Mouse (Mus musculus): ENCODE results near the gene Grip1.

Gene Grip1

DNA sequence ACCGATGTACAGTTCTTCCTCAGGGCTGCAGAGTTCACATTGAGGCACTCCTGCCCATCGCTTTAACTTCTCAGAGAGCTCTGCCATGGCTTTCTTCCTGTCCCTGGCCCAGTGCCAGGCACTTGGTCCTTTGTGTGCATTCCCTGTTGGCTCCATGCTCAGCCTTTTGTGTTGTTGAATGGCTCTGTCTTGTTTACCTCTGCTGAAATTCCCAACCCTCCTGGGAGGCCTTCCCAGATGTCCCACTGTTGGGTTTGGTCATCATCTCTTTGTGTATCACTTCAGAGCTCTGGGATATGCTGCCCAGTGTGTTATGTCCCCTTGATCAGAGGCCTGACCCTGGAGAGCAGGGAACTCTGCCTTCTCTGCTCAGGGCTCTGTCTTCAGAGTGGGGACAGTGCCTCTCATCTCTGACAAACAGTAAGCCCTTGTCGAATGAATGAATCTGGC lies 230.8 kb downstream of the Grip1 start:
- DNase-seq, result no peak

DNA sequence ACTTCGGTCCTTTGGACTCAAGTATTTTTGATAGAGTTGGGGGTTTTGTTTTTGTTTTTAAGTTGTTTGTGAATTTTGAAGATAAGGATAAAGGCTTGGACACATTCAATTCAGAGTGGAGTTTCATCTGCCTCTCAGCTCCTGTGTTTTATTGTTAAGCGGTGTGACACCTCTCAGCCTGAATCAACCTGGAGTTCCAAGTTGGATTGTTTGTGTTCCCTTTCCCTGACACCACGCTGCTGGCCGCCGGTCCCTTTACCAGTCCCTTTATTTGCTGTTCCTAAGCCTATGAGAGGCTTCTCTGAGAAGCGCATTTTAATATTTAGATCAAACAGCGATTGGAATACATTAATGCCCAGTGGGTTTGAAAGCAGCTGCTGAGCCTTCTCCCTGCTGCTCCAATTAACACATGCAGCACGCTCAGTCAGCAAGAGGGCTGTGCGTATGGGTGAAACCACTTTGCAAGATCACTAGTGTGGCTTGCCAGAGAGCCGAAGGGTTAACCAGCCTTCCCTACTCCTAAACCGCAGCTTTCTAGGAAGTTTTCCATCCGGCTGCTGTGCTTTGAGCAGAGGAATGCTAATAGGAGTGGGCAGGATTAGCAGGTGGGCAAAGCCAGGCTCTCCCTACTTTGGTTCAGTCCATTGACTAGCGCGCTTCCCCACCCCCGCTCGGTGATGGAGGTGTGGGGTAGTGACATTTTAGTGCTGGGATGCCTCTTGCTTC lies 237.9 kb downstream of the Grip1 start:
- no peak for DNase-seq

DNA sequence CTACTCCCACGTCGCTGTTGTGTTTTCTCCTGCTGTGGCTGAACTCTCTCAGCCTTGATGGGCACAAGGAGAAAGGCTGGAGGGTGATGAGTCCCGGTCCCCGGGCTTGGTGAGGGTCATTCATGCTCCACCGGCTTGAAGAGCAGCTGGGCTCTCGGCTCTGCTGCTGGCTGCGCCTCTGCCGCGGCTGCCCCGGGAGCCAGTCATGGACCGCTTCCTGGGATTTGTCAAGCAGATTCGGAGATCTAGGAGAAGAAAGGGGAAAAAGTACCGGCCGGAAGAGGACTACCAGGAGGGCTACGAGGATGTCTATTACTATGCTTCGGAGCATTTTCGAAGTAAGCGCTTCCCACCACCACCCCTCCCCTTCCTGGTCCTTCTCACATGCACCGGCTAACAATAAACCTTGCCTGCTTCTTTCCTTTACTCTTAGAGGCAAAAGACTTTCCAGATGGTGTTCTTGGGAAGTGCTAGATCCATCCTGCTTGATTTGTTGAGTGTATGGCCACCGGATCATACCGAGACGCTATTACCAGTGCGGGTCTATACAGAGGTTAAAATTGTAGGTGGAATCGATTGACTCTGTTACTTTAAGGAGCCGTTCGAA lies 238.8 kb downstream of the Grip1 start:
- no peak for DNase-seq

DNA sequence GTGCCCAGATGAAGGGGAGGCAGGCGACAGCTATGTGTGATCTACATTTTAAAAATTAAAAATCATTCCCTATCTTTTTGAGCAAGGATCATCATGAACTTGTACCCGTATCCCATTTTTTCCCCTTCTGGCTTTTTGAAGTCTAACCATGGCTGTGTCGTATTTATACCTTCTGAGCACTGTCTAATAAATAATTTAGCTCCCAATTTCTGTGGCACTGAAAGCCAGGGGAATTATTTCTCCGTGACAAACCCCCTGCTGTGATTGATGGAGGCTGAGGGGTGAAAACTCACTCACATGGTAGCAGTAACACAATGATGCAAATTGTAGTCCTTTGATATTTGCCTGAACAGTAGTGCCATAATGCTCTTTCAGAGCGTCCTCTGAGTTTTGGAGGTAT lies 239.8 kb downstream of the Grip1 start:
- DNase-seq, result no peak

- DNase-seq, result no peak
Measured at GRCm38 (mm10) chr10:119697257-119697798, 243.7 kb downstream of the Grip1 start.

GRCm38 (mm10) chr10:119705348-119705747 lies 251.7 kb downstream of the Grip1 start:
- peak; percentile 34 for DNase-seq

GRCm38 (mm10) chr10:119706281-119706680 lies 252.7 kb downstream of the Grip1 start:
- no peak for DNase-seq

GRCm38 (mm10) chr10:119706983-119707382 lies 253.4 kb downstream of the Grip1 start:
- DNase-seq, result no peak

DNA sequence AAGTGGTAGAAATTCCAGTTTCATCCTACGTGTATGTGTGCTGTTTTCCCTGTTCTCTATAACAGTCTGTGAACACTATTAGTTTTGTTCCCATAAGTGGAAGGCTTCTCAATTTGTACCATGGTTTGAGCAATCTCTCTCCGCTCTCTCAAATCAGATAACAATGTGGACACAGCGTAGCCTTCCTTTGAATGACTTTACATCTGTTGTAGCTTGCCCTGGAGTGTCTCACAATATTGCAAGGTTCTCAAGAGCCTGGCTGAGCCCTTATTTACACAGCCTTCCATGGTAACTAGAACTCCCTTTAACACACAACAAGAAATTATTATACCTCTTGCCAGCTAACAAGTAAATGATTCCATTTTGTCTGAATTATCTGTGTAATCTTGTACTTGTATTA lies 268.3 kb downstream of the Grip1 start:
- DNase-seq, result no peak

GRCm38 (mm10) chr10:119722471-119722870 lies 268.8 kb downstream of the Grip1 start:
- DNase-seq, result no peak

DNA sequence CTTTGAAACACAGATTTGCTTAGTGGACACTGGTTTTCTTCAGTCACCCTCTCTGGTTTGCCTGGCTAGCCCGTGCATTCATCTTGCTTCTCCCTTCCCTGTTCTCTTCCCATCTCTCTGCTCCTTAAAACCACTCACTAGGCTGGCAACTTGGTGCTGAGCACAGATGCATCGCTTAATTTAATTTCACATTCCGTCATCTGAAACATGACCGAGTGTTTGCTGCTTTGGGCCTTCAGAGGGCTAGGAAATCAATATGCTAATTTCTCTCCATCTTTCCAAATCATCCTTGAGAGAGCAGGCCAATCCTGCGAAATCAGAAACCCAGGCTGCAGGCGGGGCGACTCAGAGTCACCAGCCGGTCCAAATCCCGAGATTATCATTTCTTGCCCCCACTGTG lies 270.0 kb downstream of the Grip1 start:
- no peak for DNase-seq

GRCm38 (mm10) chr10:119725363-119725762 lies 271.7 kb downstream of the Grip1 start:
- no peak for DNase-seq

DNA sequence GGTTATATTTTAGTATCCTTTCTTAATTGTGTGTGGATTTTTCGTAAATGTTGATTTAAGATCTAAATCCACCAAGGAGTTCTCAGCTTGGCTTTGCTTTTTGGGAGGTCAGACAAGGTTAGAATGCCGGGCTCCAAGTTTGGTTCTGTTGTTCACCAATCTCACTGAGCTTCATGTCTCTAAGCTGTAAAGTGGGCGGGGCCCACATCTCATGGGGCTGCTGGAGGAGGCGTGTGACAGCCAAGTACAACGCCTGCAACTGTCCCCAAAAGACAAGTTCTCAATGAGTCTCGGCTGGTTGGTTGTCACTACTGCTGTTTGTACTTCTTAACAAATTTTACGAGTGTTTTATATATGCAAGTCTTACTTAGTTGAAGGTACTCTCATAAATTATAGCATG lies 272.3 kb downstream of the Grip1 start:
- DNase-seq, result no peak

DNA sequence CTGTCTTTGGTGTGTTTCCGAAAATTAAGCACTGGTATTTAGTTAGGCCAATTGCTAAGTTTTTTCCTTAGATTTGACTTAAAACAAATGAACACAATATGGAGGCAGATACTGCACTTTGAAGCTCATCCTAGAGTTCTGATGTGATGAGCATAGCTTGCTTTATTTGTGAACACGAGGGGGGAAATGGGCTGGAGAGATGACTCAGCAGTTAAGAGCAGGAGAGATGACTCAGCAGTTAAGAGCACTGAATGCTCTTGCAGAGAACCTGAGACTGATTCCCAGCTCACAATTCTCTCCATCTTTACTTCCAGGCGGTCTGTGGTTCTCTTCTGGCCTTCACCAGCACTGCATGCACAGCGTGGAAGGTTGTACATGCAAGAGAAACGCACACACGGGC lies 273.3 kb downstream of the Grip1 start:
- DNase-seq, result no peak

DNA sequence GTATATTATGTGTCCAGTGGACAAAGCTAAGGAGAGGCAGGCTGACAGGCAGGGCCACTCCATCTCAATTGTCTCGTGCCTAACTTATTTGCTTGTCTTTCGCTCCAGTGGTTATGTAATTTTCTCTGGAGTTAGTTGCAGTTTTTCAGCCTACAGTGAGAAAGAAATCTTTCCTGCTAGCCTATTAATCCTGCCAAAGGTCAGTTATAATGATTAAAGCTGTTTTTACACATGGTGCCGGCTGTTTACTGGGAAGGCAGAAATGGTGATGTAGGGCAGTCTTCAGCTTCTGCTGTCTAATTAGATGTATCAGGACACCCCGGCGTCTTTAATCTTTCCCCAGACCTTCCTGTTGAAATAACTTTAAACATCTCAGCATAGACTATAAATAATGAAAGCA lies 276.6 kb downstream of the Grip1 start:
- no peak for DNase-seq

- no peak for DNase-seq
Measured at GRCm38 (mm10) chr10:119735011-119735992, 281.7 kb downstream of the Grip1 start.

DNA sequence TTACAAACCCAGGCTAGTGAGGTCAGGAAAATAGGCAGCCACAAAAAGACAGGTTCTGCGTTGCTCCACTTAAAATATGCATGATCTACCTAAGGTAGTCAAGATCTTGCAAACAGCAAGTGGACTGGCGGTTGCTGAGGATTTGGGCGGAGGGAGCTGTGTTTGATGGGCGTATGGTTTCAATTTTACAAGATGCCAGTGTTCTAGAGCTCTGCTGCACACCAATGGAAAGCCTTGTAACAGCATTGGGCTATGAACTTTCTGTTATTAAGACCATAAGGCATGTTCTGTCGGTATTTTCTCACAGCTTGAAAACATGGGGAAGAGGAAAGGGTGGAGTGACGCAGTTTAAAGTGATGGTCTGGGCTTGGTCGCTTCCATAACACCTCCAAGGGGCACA lies 285.8 kb downstream of the Grip1 start:
- DNase-seq, result no peak

- no peak for DNase-seq
Measured at GRCm38 (mm10) chr10:119742722-119743121, 289.1 kb downstream of the Grip1 start.

GRCm38 (mm10) chr10:119752361-119752798 lies 298.8 kb downstream of the Grip1 start:
- DNase-seq, result no peak

GRCm38 (mm10) chr10:119756271-119756670 lies 302.6 kb downstream of the Grip1 start:
- DNase-seq, result no peak

DNA sequence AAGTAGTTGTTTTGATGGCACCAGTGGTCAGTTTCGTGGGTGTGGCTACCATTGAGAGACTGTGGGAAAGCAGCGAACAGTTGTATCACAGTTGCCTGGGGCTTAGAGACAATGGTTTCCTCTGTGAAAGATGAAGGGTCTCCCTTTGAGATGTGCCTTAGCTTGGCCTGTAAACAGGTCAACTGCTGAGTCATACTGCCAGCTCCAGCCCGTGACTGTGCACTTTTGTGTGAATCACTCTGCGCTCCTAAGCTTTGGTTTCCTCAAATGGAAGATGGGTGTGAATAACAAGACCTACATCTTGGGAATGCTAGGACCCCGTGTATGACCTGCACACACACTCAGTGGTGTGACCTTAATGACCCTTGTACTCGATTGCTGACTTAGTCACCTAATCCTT lies 303.6 kb downstream of the Grip1 start:
- no peak for DNase-seq

DNA sequence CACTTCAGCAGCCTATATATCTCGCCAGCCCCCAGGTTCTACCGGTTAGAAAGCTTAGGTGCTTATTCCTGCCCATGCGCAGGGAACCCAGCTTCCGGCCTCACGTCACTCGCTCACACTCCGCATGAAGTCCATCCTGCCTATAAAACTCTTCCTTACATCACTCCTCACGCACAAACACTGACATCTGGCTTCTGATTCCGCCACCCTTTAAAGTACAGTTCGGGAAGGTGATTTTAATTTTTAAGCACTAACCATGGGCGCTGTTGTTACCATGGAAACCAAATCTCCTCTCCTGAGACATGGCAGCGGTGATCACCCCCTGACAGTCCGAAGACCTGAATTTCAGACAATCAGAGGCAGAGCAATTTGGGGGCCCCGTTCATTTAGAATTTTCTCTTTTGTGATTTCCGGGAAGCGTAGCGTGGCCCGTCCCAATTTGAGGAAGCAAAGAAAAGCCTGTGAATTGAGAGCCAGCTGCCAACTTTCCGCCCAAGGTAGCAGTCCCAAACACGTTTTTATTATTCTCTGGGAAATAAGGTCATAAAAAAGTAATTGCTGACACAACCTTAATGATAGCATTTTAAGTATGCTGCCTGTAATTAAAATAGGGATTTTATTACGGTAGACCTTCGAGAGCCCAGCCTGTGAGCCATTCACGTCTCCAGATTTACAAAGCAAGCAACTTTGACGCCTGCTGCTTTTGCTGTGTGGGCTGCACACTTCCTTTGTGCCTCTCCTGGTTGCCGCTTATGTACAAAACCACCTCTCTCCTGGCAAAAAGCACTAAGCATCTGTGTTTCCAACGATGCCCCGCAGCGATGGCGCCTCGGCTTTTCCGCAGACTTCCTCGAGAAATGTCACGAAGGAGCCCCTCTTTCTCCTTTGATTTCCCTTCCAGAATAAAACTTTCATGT lies 308.1 kb downstream of the Grip1 start:
- no peak for DNase-seq
